Mouse (Mus musculus): Measurements from ENCODE around the gene Lasp1. TPM values are rescaled to one million over a fixed set of nuclear protein-coding genes. Genes with fewer than 3 reads are reported as not detected.
A peak's percentile ranks its signal among the peaks of the same experiment; 100 is the strongest.

Gene Lasp1
- total RNA-seq, 2 experiments from 2014 or later: 88.1 to 91.4 TPM

GRCm38 (mm10) chr11:97817379-97817778 lies 18.6 kb downstream of the Lasp1 start:
- peak overlapping the region; percentile 76; the same call in 1 of the 2 replicates for H3K27ac ChIP-seq
- H3K4me3 ChIP-seq: no peak overlapping the region
- DNase-seq (ENCODE audit: low spot score in 2 of 2): no peak
- no peak for TF ChIP-seq CTCF (conservative IDR thresholded peaks at IDR 0.05)

GRCm38 (mm10) chr11:97818003-97818402 lies 19.2 kb downstream of the Lasp1 start:
- no peak for DNase-seq (ENCODE audit: low spot score in 2 of 2)
- H3K27ac ChIP-seq: peak overlapping the region; percentile 76; the same call in 1 of the 2 replicates
- no peak overlapping the region for H3K4me3 ChIP-seq
- TF ChIP-seq CTCF (conservative IDR thresholded peaks at IDR 0.05): no peak

GRCm38 (mm10) chr11:97818571-97818970 lies 19.8 kb downstream of the Lasp1 start:
- TF ChIP-seq CTCF (conservative IDR thresholded peaks at IDR 0.05): no peak
- no peak overlapping the region for H3K4me3 ChIP-seq
- DNase-seq (ENCODE audit: low spot score in 2 of 2): peak; percentile 41 to 67
- H3K27ac ChIP-seq: peak overlapping the region; percentile 76

- DNase-seq (ENCODE audit: low spot score in 2 of 2): no peak
- H3K27ac ChIP-seq: peak overlapping the region; percentile 76
- no peak overlapping the region for H3K4me3 ChIP-seq
- no peak for TF ChIP-seq CTCF (conservative IDR thresholded peaks at IDR 0.05)
These were observed 20.3 kb downstream of the Lasp1 start for GRCm38 (mm10) chr11:97819102-97819501.

- no peak for TF ChIP-seq CTCF (conservative IDR thresholded peaks at IDR 0.05)
- H3K27ac ChIP-seq: peak overlapping the region; percentile 53; the same call in 1 of the 2 replicates
- no peak overlapping the region for H3K4me3 ChIP-seq
- DNase-seq (ENCODE audit: low spot score in 2 of 2): no peak
These were observed 21.1 kb downstream of the Lasp1 start for GRCm38 (mm10) chr11:97819923-97820322.

GRCm38 (mm10) chr11:97820840-97821239 lies 22.0 kb downstream of the Lasp1 start:
- no peak for TF ChIP-seq CTCF (conservative IDR thresholded peaks at IDR 0.05)
- no peak for DNase-seq (ENCODE audit: low spot score in 2 of 2)

GRCm38 (mm10) chr11:97821401-97822064 lies 22.7 kb downstream of the Lasp1 start:
- TF ChIP-seq CTCF (conservative IDR thresholded peaks at IDR 0.05): no peak
- DNase-seq (ENCODE audit: low spot score in 2 of 2): no peak
- no peak overlapping the region for H3K4me3 ChIP-seq
- peak overlapping the region; percentile 28; the same call in 1 of the 2 replicates for H3K27ac ChIP-seq

More at GRCm38 (mm10) chr11:97820840-97821239, 22.0 kb downstream of the Lasp1 start:
- peak overlapping the region; percentile 21; the same call in 1 of the 2 replicates for H3K27ac ChIP-seq
- no peak overlapping the region for H3K4me3 ChIP-seq

GRCm38 (mm10) chr11:97822840-97823603 lies 24.2 kb downstream of the Lasp1 start:
- TF ChIP-seq CTCF (conservative IDR thresholded peaks at IDR 0.05): no peak
- no peak for DNase-seq (ENCODE audit: low spot score in 2 of 2)
- H3K27ac ChIP-seq: peak overlapping the region; percentile 33
- no peak overlapping the region for H3K4me3 ChIP-seq

- no peak for DNase-seq (ENCODE audit: low spot score in 2 of 2)
- TF ChIP-seq CTCF (conservative IDR thresholded peaks at IDR 0.05): no peak
- Histone ChIP-seq H3K4me3 (no peak overlapping the region), H3K27ac (peak overlapping the region; percentile 41; the same call in 1 of the 2 replicates)
These were observed 25.4 kb downstream of the Lasp1 start for GRCm38 (mm10) chr11:97824168-97824567.

- Histone ChIP-seq H3K27ac (peak overlapping the region; percentile 41; the same call in 1 of the 2 replicates), H3K4me3 (no peak overlapping the region)
- no peak for DNase-seq (ENCODE audit: low spot score in 2 of 2)
- no peak for TF ChIP-seq CTCF (conservative IDR thresholded peaks at IDR 0.05)
These were observed 26.1 kb downstream of the Lasp1 start for GRCm38 (mm10) chr11:97824895-97825294.

- no peak for DNase-seq (ENCODE audit: low spot score in 2 of 2)
These were observed 26.5 kb downstream of the Lasp1 start for GRCm38 (mm10) chr11:97825295-97825694.

GRCm38 (mm10) chr11:97825971-97826370 lies 27.2 kb downstream of the Lasp1 start:
- Histone ChIP-seq H3K27ac (no peak overlapping the region), H3K4me3 (no peak overlapping the region)
- no peak for TF ChIP-seq CTCF (conservative IDR thresholded peaks at IDR 0.05)
- DNase-seq (ENCODE audit: low spot score in 2 of 2): no peak

More at GRCm38 (mm10) chr11:97825295-97825694, 26.5 kb downstream of the Lasp1 start:
- TF ChIP-seq CTCF (conservative IDR thresholded peaks at IDR 0.05): no peak
- Histone ChIP-seq H3K4me3 (no peak overlapping the region), H3K27ac (peak overlapping the region; percentile 41; the same call in 1 of the 2 replicates)

- no peak for DNase-seq (ENCODE audit: low spot score in 2 of 2)
- Histone ChIP-seq H3K4me3 (no peak overlapping the region), H3K27ac (no peak overlapping the region)
- TF ChIP-seq CTCF (conservative IDR thresholded peaks at IDR 0.05): no peak
These were observed 27.6 kb downstream of the Lasp1 start for GRCm38 (mm10) chr11:97826414-97826813.
